Mouse (Mus musculus) hindbrain, postnatal 0 days (tissue): Measurements from ENCODE around the gene Qprt. TPM values are rescaled to one million over a fixed set of nuclear protein-coding genes. Genes with fewer than 3 reads are reported as not detected.

Source experiments
- ATAC-seq: fragments of 200-750 bp; cut with Nextera tagmentation; 2 replicates; pipeline ENCODE4 v1.8.0; 2017; ENCODE audit warnings: mild to moderate bottlenecking, moderate TSS enrichment, moderate library complexity
- DNase-seq: peaks from one replicate; pipeline ENCODE4 v3.0.0-alpha.2; 2015; ENCODE audit warnings: low spot score
- H3K27ac ChIP-seq: fragments of 300-500 bp; sonication (generic); 2 replicates; pipeline ENCODE4 v1.5.1; 2014; ENCODE audit warnings: mild to moderate bottlenecking
- H3K27me3 ChIP-seq: fragments of 300-500 bp; sonication (generic); 2 replicates; pipeline ENCODE4 v1.6.1; 2014; ENCODE audit warnings: low read length, mixed read lengths; ENCODE audit not compliant: insufficient read depth
- H3K36me3 ChIP-seq: fragments of 300-500 bp; sonication (generic); 2 replicates; pipeline ENCODE4 v1.6.1; 2014; ENCODE audit warnings: low read length, mixed read lengths; ENCODE audit not compliant: insufficient read depth
- H3K4me1 ChIP-seq: fragments of 300-500 bp; sonication (generic); 2 replicates; pipeline ENCODE4 v1.6.1; 2014; ENCODE audit warnings: antibody characterized with exemption, low read length, mixed read lengths; ENCODE audit not compliant: insufficient read depth
- H3K4me2 ChIP-seq: fragments of 300-500 bp; sonication (generic); 2 replicates; pipeline ENCODE4 v1.6.1; 2014; ENCODE audit warnings: low read depth, mild to moderate bottlenecking, low read length, moderate library complexity, mixed read lengths
- H3K4me3 ChIP-seq: fragments of 300-500 bp; sonication (generic); 2 replicates; pipeline ENCODE4 v1.5.1; 2014; ENCODE audit warnings: low read length
- H3K9ac ChIP-seq: fragments of 300-500 bp; sonication (generic); replicated peaks from 2 replicates; pipeline ENCODE4 v1.6.1; 2014; ENCODE audit warnings: mild to moderate bottlenecking, low read length, moderate library complexity, mixed read lengths
- H3K9me3 ChIP-seq: fragments of 300-500 bp; sonication (generic); 2 replicates; pipeline ENCODE4 v1.6.1; 2016; ENCODE audit warnings: low read length, mixed read lengths
- CTCF ChIP-seq: IDR thresholded peaks from 2 replicates; pipeline ENCODE4 v1.5.1; 2016; ENCODE audit warnings: antibody characterized with exemption, control low read depth, low read depth
- WGBS: fragments of 180-500 bp; shearing (Covaris S2); extraction: QIAGEN DNeasy Blood & Tissue Kit; methylation state at CpG from one replicate; pipeline ENCODE4 v1.1.7; 2014; 5-methylcytosine and 5-hydroxymethylcytosine counted together
- polyA plus RNA-seq: library from polyadenylated mRNA; unstranded; fragments of >200 nt; fragmentation: Nextera tagmentation; extraction: Ambion mirVana; gene quantifications from 2 replicates; pipeline ENCODE4 v1.2.1, GENCODE M21; 2015
- total RNA-seq: library from RNA; depleted of rRNA; stranded (reverse); fragments of >200 nt; gene quantifications from 2 replicates; pipeline ENCODE4 v1.2.3, GENCODE M21; 2014

Gene Qprt
- total and polyA plus RNA-seq, 2 experiments from 2014 or later, result 1.0 to 1.8 TPM

- Histone ChIP-seq H3K9ac (no peak overlapping the region), H3K27me3 (no peaks in the 10 kb centered on the region), H3K4me2 (no peak overlapping the region), H3K36me3 (no peaks in the 10 kb centered on the region), H3K4me1 (no peaks in the 10 kb centered on the region), H3K27ac (no peak overlapping the region), H3K9me3 (no peaks in the 10 kb centered on the region), H3K4me3 (no peak overlapping the region)
- TF ChIP-seq CTCF, result peak; percentile 23; the same call in 1 of the 2 replicates
- DNase-seq (no peak), ATAC-seq (no peak)
- WGBS, result 65% methylated on average over 7 of the region's 7 CpGs
Measured at GRCm38 (mm10) chr7:127140623-127141404, 18.8 kb upstream of the Qprt start.

DNA sequence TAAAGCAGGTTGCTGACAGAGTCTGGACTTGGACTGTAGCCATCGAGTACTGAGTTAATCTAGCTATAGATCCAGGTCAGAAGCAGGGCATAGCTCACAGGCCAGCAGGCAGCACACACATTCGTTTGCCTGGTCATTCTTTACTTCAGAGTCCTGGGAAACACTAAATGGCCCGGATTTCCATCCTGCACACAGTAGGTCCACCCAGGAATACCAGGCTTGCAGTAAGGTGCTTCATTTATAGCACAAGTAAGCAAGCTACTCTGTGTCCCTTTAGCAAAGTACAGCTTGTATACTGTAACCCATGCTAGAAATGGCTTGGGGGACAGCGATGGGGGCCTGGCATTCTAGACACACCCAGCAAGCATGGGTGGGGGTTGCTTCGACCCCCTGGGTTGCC, 17.5 kb upstream of the Qprt start:
- Histone ChIP-seq H3K27me3 (no peaks in the 10 kb centered on the region), H3K27ac (no peak overlapping the region), H3K36me3 (no peaks in the 10 kb centered on the region), H3K4me3 (no peak overlapping the region), H3K9ac (no peak overlapping the region), H3K9me3 (no peaks in the 10 kb centered on the region), H3K4me2 (no peak overlapping the region), H3K4me1 (no peaks in the 10 kb centered on the region)
- TF ChIP-seq CTCF, result no peak
- DNase-seq (no peak), ATAC-seq (no peak)
- WGBS, result 55% methylated on average over 5 of the region's 5 CpGs

- 92% methylated on average over 7 of the region's 7 CpGs for WGBS
Measured at GRCm38 (mm10) chr7:127139100-127139499, 17.1 kb upstream of the Qprt start.

DNA sequence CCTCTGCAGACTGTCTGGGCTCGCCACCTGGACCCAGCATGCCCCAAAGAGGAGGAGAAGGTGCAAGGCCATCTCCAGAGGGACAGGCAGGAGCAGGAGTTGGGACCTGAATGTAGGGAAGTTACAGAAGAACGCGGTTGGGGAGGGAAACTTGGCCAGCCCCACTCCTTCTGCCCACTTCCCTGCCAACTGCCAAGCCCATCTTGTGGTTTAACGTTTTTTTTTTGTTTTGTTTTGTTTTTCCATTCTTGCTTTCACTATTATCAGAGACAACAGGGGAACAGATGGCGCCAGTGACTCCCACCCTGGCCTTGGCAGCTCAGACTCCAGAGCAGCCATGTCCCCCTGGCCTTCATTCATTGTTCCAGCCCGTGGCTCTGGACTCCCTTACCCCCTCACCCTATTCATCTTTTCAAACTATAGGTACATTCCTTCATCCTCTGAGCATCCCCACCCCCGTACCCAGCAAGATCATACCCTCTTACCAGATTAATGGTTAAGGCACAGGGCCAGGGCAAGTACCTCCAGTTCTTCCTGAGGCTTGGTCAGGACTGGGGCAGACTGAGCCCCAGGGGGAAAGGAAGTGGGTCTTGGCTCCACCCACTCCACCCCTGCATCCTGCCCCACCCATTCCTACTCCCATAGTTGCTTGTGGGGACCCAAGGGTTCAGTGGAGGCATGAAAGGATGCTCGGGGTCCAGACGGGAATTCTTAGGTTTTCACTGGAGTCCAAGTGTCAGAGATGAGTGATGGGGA, 15.4 kb upstream of the Qprt start, which contains the start of gene Spn:
TSS of gene Spn (minus strand) at position 562 of the 756 bp plus-strand sequence.
- Histone ChIP-seq H3K36me3 (no peaks in the 10 kb centered on the region), H3K27ac (no peak within 1 kb of the TSS), H3K4me1 (no peaks in the 10 kb centered on the region), H3K27me3 (no peaks in the 10 kb centered on the region), H3K9ac (no peak within 1 kb of the TSS), H3K4me2 (no peak within 1 kb of the TSS), H3K9me3 (no peaks in the 10 kb centered on the region), H3K4me3 (no peak within 1 kb of the TSS)
- ATAC-seq (no peak), DNase-seq (no peak)
- TF ChIP-seq CTCF, result no peak
- 60% methylated on average over 9 of the region's 9 CpGs for WGBS

More at GRCm38 (mm10) chr7:127139100-127139499, 17.1 kb upstream of the Qprt start:
- no peak overlapping the region for H3K27ac ChIP-seq
- H3K4me2 ChIP-seq, result no peak overlapping the region
- H3K9ac ChIP-seq, result no peak overlapping the region
- no peak for DNase-seq
- H3K4me3 ChIP-seq, result no peak overlapping the region
- TF ChIP-seq CTCF, result no peak
- H3K36me3 ChIP-seq, result no peaks in the 10 kb centered on the region
- ATAC-seq, result no peak
- no peaks in the 10 kb centered on the region for H3K27me3 ChIP-seq
- H3K9me3 ChIP-seq, result no peaks in the 10 kb centered on the region
- no peaks in the 10 kb centered on the region for H3K4me1 ChIP-seq

- Histone ChIP-seq H3K27ac (no peak overlapping the region), H3K27me3 (no peaks in the 10 kb centered on the region), H3K9me3 (no peaks in the 10 kb centered on the region), H3K4me2 (no peak overlapping the region), H3K36me3 (no peaks in the 10 kb centered on the region), H3K9ac (no peak overlapping the region), H3K4me3 (no peak overlapping the region), H3K4me1 (no peaks in the 10 kb centered on the region)
- TF ChIP-seq CTCF, result no peak
- no peak for DNase-seq
- WGBS, result 85% methylated on average over 22 of the region's 22 CpGs
- ATAC-seq, result no peak
Measured at GRCm38 (mm10) chr7:127136181-127137071, 14.4 kb upstream of the Qprt start.

- WGBS, result 80% methylated on average over 11 of the region's 11 CpGs
- no peak for TF ChIP-seq CTCF
- DNase-seq, result no peak
Measured at GRCm38 (mm10) chr7:127134821-127135447, 12.9 kb upstream of the Qprt start.

More at GRCm38 (mm10) chr7:127134821-127135447, 12.9 kb upstream of the Qprt start:
- Histone ChIP-seq H3K36me3 (no peaks in the 10 kb centered on the region), H3K27me3 (no peaks in the 10 kb centered on the region), H3K9me3 (no peaks in the 10 kb centered on the region), H3K4me3 (no peak overlapping the region), H3K27ac (no peak overlapping the region), H3K9ac (no peak overlapping the region), H3K4me2 (no peak overlapping the region), H3K4me1 (no peaks in the 10 kb centered on the region)
- ATAC-seq, result no peak
